Mouse (Mus musculus) left cerebral cortex, postnatal 4 days (tissue): ENCODE results near the gene Gm11238. TPM values are rescaled to one million over a fixed set of nuclear protein-coding genes. Genes with fewer than 3 reads are reported as not detected.
"Not testable (repeated sequence)": the region's sequence is repeated elsewhere in the genome, so short reads cannot be mapped to it uniquely, and the experiment has no call there.

Experiments
- DNase-seq: peaks from one replicate; pipeline ENCODE4 v3.0.0-alpha.2; 2022
- intact Hi-C: fragments of 180-260 bp; cut with DNase I; formaldehyde crosslinking; loops from one replicate; pipeline ENCODE4 v1.15.1; 2025
- total RNA-seq, 2 experiments: library from RNA; stranded (reverse); gene quantifications; 2 replicates each; pipeline ENCODE4 v1.2.3; 2021

Gene Gm11238
- total RNA-seq, result not detected

- intact Hi-C loops, result loop anchor here (10.0 kb wide), 1 partner anchor 407 kb away; the partner anchor contains the start of gene Frmd3
- not testable (repeated sequence) for DNase-seq
These were observed at the start of gene Gm11238 for GRCm38 (mm10) chr4:73607581-73607980. Gm11238 (plus strand) TSS chr4:73607881.

- peak; percentile 2 for DNase-seq
- intact Hi-C loops, result no loop called here
These were observed 8.4 kb upstream of the Gm11238 start for GRCm38 (mm10) chr4:73599248-73599647.

- intact Hi-C loops, DNase-seq: not testable (repeated sequence)
These were observed 15.0 kb downstream of the Gm11238 start, which contains the start of gene Gm11237 for GRCm38 (mm10) chr4:73622684-73623083. Gm11237 (plus strand) TSS chr4:73622984.

- intact Hi-C loops, result not testable (repeated sequence)
These were observed 30.1 kb downstream of the Gm11238 start, which contains the start of gene Gm11236 for GRCm38 (mm10) chr4:73637821-73638220. Gm11236 (plus strand) TSS chr4:73638121.

GRCm38 (mm10) chr4:73661864-73662263 lies 54.2 kb downstream of the Gm11238 start:
- DNase-seq, result peak; percentile 0
- intact Hi-C loops, result not testable (repeated sequence)

More at GRCm38 (mm10) chr4:73637821-73638220, 30.1 kb downstream of the Gm11238 start, which contains the start of gene Gm11236:
- not testable (repeated sequence) for DNase-seq

- intact Hi-C loops, DNase-seq: not testable (repeated sequence)
These were observed 60.4 kb downstream of the Gm11238 start, which contains the start of gene Gm11239 for GRCm38 (mm10) chr4:73668054-73668453. Gm11239 (plus strand) TSS chr4:73668354.

GRCm38 (mm10) chr4:73683216-73683615 lies 75.5 kb downstream of the Gm11238 start, which contains the start of gene Gm428:
Gm428 (plus strand) TSS chr4:73683516.
- DNase-seq, intact Hi-C loops: not testable (repeated sequence)

Other genes with a start within 250 kb of the Gm11238 start
- gene Gm11487, start 202.8 kb upstream of the Gm11238 start, total RNA-seq, result not detected
- gene Gm11237, start 15.1 kb downstream of the Gm11238 start, total RNA-seq, result not detected
- gene Gm11236, start 30.2 kb downstream of the Gm11238 start, total RNA-seq, result not detected
- gene Gm11239, start 60.5 kb downstream of the Gm11238 start, total RNA-seq, result not detected
- gene Gm428, start 75.6 kb downstream of the Gm11238 start, total RNA-seq, result not detected
- gene Rasef, start 183.1 kb downstream of the Gm11238 start, total RNA-seq, result under 1 TPM; 0.62 to 0.77 TPM